Mouse (Mus musculus) ovary, adult 18-20 months (tissue): ENCODE data around the gene Rad51b.

ENCODE experiments used
- DNase-seq: peaks from one replicate; pipeline ENCODE4 v3.0.0; 2022; ENCODE audit warnings: low spot score, mixed read lengths

Gene Rad51b

GRCm38 (mm10) chr12:79613846-79614582, 316.9 kb downstream of the Rad51b start:
- no peak for DNase-seq

GRCm38 (mm10) chr12:79614583-79614953, 317.5 kb downstream of the Rad51b start:
- no peak for DNase-seq

DNA sequence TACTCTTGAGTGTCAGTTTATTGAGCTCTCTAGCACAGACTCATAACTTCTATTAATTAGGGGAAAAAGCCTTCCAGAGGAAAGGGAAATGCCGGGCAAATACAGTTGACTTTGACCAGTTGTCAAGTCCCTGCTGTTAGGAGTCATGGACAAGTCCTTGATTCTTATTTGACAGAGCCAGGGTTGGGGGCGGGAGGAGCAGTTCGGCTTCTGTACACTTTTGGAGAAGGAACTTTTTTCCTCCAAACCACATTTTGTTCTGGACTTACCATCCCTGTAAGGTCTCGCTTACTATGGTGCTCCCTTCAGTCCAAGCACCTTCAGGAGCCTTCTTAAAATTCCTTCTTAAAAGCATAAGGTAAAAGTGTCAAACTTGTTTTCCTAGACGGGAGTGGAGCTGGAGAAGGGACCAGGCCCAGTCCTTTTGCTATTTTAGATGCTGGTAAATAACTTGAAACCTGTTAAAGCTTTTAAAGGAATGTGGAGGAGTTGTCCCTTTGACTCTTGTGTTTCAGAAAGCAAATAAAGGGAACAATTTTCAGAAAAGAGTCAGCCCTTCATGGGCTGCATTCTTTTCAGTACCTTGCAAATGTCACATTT, 318.7 kb downstream of the Rad51b start:
- no peak for DNase-seq

GRCm38 (mm10) chr12:79619009-79619408, 321.9 kb downstream of the Rad51b start:
- no peak for DNase-seq

GRCm38 (mm10) chr12:79620693-79621092, 323.6 kb downstream of the Rad51b start:
- DNase-seq = no peak

DNA sequence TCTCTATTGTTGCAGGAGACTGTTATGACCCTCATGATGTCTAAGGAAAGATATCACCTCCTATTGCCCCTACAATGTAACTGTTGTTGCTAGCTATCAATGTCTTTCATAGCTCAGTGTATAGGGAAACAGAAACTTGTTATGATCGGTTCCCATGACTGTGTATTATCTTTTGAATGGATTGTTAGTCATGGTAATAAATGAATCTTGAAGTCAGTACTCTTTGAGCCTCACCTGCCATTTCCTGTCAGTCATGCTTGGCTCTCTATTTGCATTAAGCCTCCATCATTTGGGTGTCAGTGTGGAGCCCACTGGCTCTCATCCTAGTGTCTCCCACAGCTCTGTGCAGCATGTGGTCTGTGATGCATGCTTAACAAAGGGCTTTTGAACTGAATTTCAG, 326.2 kb downstream of the Rad51b start:
- DNase-seq = no peak

DNA sequence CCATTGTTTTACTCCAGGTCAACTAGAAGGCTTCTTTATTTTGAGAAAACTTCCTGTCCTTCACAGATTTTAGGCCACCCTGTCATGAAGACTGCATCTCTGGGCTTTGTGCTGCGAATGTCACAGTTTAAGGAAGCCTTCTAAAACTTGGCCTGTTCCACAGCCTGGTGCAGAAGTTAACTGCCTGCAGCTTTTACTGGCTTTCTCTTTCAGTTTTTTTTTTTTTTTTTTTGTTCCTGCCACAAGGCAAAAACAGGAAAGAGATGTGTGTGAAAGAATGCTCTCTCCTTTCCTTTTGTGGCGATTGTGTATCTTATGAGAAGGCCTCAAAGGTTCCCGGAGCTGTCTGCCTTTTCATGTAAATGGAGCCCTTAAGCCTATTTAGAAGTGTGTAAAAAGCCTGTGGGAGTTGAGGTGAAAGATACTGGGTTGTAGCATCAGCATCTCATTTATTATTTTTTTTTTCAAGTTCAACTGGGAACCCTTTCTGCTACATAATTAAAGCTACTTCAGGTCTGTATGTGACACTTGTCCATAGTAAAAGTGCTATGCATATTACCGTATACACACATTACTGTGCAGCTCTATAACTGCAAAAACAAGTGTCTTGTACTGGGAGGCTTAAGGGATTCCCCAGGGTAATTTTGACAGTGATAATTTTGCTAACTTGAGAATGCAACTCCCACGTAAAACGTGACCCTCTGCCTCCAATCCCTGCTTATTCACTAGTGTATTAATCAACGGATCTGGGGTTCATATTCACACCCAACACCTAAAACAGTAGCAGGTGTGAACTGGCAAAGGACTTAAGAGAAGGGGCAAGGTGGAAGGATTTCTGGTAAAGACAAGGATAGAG, 328.8 kb downstream of the Rad51b start:
- DNase-seq = no peak

DNA sequence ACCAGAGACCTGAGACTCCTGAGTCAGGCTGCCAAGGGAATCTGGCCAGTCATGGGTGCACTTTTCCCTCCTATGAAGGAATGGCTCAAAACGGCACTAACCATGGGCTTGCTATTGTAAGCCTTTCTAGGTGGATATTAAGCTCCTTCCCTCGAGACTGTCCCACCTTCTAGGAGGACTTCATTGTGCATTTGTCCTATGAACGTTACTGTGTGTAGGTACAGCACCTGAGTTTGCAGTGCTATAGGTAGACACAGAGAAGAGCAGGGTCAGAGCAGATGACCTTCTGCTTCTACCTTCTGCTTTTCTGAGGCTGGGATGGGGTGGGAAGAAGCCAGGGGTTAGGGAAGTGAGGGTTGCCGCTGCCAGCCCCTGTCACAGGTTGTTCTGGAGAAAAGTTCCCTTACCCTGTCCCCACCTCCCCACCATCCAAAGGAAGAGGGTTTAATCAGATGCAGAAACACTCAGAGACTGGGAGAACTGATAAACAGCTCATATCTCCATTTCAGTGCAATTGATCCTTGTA, 329.5 kb downstream of the Rad51b start:
- no peak for DNase-seq

DNA sequence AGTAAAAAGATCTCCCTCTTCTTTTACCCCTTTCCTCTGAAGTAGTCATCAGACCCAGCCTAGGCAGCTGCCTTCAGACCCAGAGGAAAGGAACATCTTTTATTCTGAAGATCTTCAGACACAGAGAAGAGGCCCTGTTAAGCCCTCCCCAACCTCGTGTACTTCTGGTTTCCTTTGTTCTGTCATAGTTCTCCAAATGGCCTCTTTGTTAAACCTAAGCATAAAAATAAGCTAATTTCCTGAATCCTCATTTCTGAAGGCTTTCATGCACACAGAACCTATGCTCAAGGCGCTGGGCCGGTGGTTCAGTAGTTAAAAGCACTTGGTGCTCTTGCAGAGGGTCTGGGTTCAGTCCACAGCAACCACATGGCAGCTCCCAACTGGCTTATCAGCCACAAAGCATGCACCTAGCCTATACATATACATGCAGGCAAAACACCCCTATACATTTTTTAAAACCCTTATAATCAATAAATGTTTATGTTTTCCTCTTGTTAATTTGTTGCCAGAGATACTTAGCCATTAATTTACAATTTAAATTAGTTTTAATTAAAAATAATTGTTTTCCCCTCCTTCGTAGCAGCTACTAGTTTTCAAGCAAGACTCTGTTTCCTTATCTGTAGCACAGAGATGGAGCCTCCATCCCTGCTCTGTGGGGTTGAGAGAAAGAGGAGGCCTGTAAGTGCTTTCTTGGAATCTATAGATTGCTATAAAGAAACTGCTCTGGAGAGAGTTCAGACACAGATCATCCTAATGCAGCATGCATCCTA, 330.5 kb downstream of the Rad51b start:
- DNase-seq = no peak

GRCm38 (mm10) chr12:79628121-79628774, 331.2 kb downstream of the Rad51b start:
- DNase-seq = no peak

- no peak for DNase-seq
Observed at GRCm38 (mm10) chr12:79629945-79630850, 333.1 kb downstream of the Rad51b start.

DNA sequence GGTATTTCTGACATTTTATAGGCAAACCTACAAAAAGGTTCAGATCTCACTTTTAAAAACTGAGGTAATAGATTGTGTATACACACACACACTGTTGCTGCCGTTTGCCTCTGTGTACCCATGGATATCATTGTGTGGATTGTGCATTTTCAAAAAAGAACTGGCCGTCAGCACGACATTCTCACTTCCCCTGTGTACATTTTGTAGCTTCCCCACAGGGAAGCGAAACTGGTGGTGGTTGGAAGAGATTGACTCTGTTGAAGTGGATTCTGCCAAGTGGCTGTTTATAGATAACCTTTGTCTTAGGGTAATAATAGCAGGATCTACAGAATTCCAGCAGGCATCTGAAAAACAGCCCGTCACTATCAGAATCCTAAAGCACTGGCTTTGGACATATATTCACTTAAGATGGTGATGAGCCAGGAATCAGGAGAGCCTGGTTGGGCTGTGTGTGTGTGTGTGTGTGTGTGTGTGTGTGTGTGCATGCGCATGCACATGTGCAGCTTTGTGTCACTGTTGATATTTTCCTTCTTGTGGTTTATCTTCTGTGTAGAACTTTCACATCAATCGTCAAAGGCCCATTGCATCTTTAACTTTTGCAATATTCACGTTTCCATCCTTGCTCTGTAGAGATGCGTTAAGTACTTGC, 336.5 kb downstream of the Rad51b start:
- no peak for DNase-seq

DNA sequence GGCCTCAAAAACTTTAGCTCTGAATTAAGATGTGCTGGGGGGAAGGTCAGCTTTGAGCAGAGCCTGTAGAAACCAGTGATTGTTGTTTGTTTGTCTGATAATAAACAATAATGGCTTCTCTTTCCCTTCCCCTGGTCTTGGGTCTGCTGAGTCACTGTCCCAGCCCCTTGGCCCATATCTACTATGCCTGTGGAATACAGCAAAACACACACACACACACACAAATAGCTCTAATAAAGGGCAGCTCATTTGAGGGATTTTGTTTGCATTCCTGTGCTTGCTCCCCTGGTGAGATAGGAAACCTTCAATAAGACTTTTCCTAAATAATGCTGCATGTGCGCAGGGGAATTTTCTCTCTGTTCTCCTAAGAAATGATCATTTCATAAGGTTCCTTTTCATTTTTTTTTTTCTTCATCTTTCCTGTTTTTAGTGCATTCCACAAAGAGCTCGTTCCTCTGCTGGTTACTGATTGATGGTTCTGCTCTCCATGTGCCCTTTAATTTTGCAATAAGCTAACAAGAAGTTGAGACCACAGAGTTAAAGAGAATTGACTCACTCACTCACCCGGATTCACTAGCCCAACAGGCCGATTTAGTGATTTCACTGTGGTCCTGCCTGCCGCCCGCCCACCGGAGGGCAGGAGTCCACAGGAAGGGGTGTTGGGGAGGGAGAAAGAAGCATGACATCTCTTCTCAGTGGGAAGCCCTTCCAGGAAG, 344.6 kb downstream of the Rad51b start:
- DNase-seq = no peak

GRCm38 (mm10) chr12:79642715-79643114, 345.6 kb downstream of the Rad51b start:
- no peak for DNase-seq

DNA sequence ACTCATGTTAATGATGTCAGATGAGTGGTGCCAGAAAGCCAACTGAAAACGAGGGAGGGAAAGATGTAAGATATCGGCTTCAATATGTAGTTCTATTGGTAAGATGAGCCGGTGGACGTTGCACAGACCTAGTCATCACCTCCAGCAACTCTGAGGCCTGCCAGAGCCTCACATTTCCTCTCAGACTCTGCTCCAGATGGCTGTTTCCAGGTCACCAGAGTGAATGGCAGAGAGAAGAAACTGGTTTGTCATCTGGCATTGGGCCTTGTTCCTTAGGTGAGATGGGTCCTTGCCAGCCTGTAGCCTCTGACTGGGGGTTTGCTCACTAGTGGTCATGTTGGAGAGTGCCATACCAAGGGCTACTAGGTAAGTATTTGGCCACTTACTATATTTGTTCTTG, 348.6 kb downstream of the Rad51b start:
- no peak for DNase-seq

DNA sequence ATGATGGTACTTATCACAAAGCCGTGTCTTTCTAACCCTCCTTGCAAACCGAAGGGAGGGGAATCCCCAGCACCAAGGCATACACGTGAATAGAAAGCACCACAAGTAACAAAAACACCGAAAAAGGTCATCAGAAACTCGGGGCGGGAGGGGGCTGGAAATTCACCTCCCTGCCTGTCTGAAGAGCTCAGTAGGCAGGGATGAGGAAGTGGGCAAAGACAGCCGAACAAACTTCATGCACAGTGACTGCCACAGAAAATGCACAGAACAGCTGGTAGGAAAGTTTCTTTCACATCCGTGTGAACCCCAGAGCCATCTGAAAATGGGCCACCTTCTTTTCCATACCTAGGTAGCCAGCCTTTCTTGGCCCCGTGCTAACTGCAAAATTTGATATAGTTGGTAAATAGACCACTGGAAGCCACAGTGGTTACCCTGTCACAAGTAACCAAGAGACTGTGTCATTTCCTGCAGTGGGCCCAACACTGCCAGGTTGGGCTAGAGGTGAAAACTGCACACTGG, 349.6 kb downstream of the Rad51b start:
- no peak for DNase-seq

GRCm38 (mm10) chr12:79647382-79647781, 350.3 kb downstream of the Rad51b start:
- DNase-seq = no peak

- no peak for DNase-seq
Observed at GRCm38 (mm10) chr12:79647976-79648375, 350.9 kb downstream of the Rad51b start.
